8 mouse cellular contexts compared by ENCODE assay signal in the genomic region with DNA sequence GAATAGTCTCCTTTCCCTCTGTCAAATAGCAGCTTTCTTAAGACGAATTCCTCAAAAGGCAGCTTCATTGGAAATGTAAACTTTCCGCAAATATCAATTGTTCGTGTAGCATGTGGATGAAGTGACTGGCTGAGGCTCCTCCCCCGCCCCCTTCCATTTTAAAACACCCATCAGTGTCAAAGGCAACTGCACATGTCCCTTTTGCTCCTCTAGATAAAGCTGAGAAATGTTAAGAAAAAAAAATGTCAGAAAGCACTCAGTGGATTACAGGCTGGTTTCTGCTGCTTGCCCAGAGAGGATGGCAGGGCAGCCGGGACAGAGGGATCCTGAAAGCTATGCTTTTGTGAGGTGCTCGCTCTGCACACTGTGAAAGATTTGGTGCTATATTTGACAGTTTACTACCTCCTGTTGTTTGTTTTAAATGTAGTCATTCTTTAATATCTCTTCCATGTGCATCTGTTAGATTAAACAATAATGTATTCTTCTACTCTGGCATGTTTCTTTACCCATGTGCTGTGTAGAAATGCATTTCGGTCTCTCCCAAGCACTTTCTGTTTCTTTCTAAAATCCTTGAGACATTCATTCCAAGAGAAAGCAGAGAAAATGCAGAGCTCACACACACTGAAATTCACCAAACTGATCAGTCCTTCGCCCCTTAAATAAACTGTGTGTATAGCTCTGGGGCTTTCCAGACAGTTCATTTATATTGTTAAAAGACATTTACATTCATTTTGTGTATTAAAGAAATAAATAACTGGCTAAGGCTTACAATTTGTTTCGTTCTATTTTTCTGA.
DNase-seq lines count a peak whose midpoint lies in the region; ATAC-seq and TF ChIP-seq lines count a peak whose summit lies in the region.

No protein-coding gene starts in this region.

- TF ChIP-seq POLR2A in cerebellum, adult 2 months (IDR thresholded peaks at IDR 0.05; ENCODE audit: borderline replicate concordance, insufficient read depth, low read length), result 0 out of 2 replicates have a peak, but pooled peaks have one; percentile 13
- no peak for TF ChIP-seq POLR2A in lung, adult 2 months (IDR thresholded peaks at IDR 0.05; ENCODE audit: borderline replicate concordance, extremely low read depth, low read depth, low read length)
- TF ChIP-seq POLR2A in thymus, adult 2 months (IDR thresholded peaks at IDR 0.05; ENCODE audit: control insufficient read depth, extremely low read depth, insufficient read depth, low read length, poor library complexity), result no peak

- H3K4me2 ChIP-seq in lung, embryonic 16.5 days (ENCODE audit: low read depth, low read length), result peak overlapping the region; percentile 58
- peak overlapping the region; percentile 59 for H3K4me2 ChIP-seq in liver, embryonic 11.5 days

- H3K27me3 ChIP-seq in cerebellum, adult 2 months (ENCODE audit: control insufficient read depth, insufficient read depth, low read length), result no peaks in the 10 kb centered on the region
- no peaks in the 10 kb centered on the region for H3K27me3 ChIP-seq in lung, embryonic 16.5 days (ENCODE audit: control insufficient read depth, insufficient read depth, low read depth, low read length)
- H3K27me3 ChIP-seq in liver, embryonic 11.5 days (replicated peaks; ENCODE audit: control insufficient read depth, insufficient read depth, low read length), result no peaks in the 10 kb centered on the region
- no peaks in the 10 kb centered on the region for H3K27me3 ChIP-seq in thymus, adult 2 months (ENCODE audit: control insufficient read depth, insufficient read depth, low read length)

- 21% methylated on average over 9 of the region's 9 CpGs for WGBS in cerebellum, adult 2 months
- 20% methylated on average over 9 of the region's 9 CpGs for WGBS in lung, embryonic 16.5 days
- WGBS in lung, adult 2 months, result 42% methylated on average over 9 of the region's 9 CpGs
- WGBS in liver, embryonic 11.5 days, result 51% methylated on average over 9 of the region's 9 CpGs
- WGBS in thymus, adult 2 months, result 91% methylated on average over 9 of the region's 9 CpGs

- DNase-seq in cerebellum, adult 2 months, result peak; percentile 69 to 74
- DNase-seq in cerebellum, adult 11 months, result no peak
- DNase-seq in lung, adult 2 months, result no peak
- no peak for DNase-seq in liver, embryonic 11.5 days (ENCODE audit: low spot score)
- no peak for DNase-seq in thymus, adult 2 months
- no peak for DNase-seq in ovary, adult 18-20 months (ENCODE audit: low spot score)
- DNase-seq in urinary bladder, postnatal 10 days (ENCODE audit: low spot score), result no peak

- 0 out of 2 replicates have a peak overlapping the region, but pooled peaks have one; percentile 42 for H3K9ac ChIP-seq in lung, embryonic 16.5 days (ENCODE audit: low read length)
- H3K9ac ChIP-seq in liver, embryonic 11.5 days (ENCODE audit: low read depth, low read length), result no peak overlapping the region

- peak; percentile 10; the same call in 1 of the 2 replicates for ATAC-seq in lung, embryonic 16.5 days (ENCODE audit: low read depth)
- 0 out of 2 replicates have a peak, but pooled peaks have one; percentile 27 for ATAC-seq in liver, embryonic 11.5 days (replicated peaks; ENCODE audit: low FRiP score)

- no peaks in the 10 kb centered on the region for H3K9me3 ChIP-seq in lung, embryonic 16.5 days (ENCODE audit: control insufficient read depth, low read length)
- no peaks in the 10 kb centered on the region for H3K9me3 ChIP-seq in liver, embryonic 11.5 days (ENCODE audit: control insufficient read depth, low read length)

- H3K4me1 ChIP-seq in cerebellum, adult 2 months (ENCODE audit: control insufficient read depth, insufficient read depth, low read length), result no peaks in the 10 kb centered on the region; the same call in none of the 2 replicates
- H3K4me1 ChIP-seq in lung, embryonic 16.5 days (replicated peaks; ENCODE audit: control insufficient read depth, insufficient read depth, low read length), result peaks cover 18% of the 10 kb centered on the region
- H3K4me1 ChIP-seq in lung, adult 2 months (ENCODE audit: control insufficient read depth, insufficient read depth, low read length), result no peaks in the 10 kb centered on the region; the same call in 1 of the 2 replicates
- peaks cover 25% of the 10 kb centered on the region for H3K4me1 ChIP-seq in liver, embryonic 11.5 days (replicated peaks; ENCODE audit: control insufficient read depth, insufficient read depth, low read length)
- no peaks in the 10 kb centered on the region for H3K4me1 ChIP-seq in thymus, adult 2 months (replicated peaks; ENCODE audit: control insufficient read depth, insufficient read depth, low read length)

- no peaks in the 10 kb centered on the region for H3K36me3 ChIP-seq in lung, embryonic 16.5 days (ENCODE audit: control insufficient read depth, insufficient read depth, low read length)
- H3K36me3 ChIP-seq in liver, embryonic 11.5 days (ENCODE audit: control insufficient read depth, insufficient read depth, low read length), result no peaks in the 10 kb centered on the region
- H3K36me3 ChIP-seq in thymus, adult 2 months (ENCODE audit: control insufficient read depth, insufficient read depth, low read length), result no peaks in the 10 kb centered on the region

- no peak for TF ChIP-seq CTCF in cerebellum, adult 2 months (IDR thresholded peaks at IDR 0.05; ENCODE audit: borderline replicate concordance, insufficient read depth, low read depth, low read length)
- no peak for TF ChIP-seq CTCF in lung, adult 2 months (IDR thresholded peaks at IDR 0.05; ENCODE audit: insufficient read depth, low read length)
- no peak for TF ChIP-seq CTCF in thymus, adult 2 months (IDR thresholded peaks at IDR 0.05; ENCODE audit: borderline replicate concordance, control insufficient read depth, extremely low read depth, insufficient read depth, low read length, poor library complexity)

- peak overlapping the region; percentile 58 for H3K4me3 ChIP-seq in cerebellum, adult 2 months (replicated peaks; ENCODE audit: insufficient read depth, low read depth, low read length)
- peak overlapping the region; percentile 24 for H3K4me3 ChIP-seq in lung, embryonic 16.5 days (ENCODE audit: low read length)
- H3K4me3 ChIP-seq in lung, adult 2 months (replicated peaks; ENCODE audit: extremely low read depth, low read depth, low read length), result no peak overlapping the region
- no peak overlapping the region for H3K4me3 ChIP-seq in liver, embryonic 11.5 days (ENCODE audit: low read depth, low read length)
- no peak overlapping the region for H3K4me3 ChIP-seq in thymus, adult 2 months (ENCODE audit: control insufficient read depth, insufficient read depth, low read length)

- peak overlapping the region; percentile 100 for H3K27ac ChIP-seq in cerebellum, adult 2 months (ENCODE audit: insufficient read depth, low read length)
- peak overlapping the region; percentile 69 for H3K27ac ChIP-seq in lung, embryonic 16.5 days (ENCODE audit: low read length)
- H3K27ac ChIP-seq in liver, embryonic 11.5 days (ENCODE audit: low read depth, low read length), result 0 out of 2 replicates have a peak overlapping the region, but pooled peaks have one; percentile 5
- no peak overlapping the region for H3K27ac ChIP-seq in thymus, adult 2 months (ENCODE audit: control insufficient read depth, insufficient read depth, low read length)

Comparison
In these comparisons a context has a peak if more than half of its experiments do, and no peak if none do; other contexts are left out.
1. DNase-seq: peak in cerebellum, adult 2 months (2 of 2); none in cerebellum, adult 11 months (single experiment), lung, adult 2 months (single experiment), liver, embryonic 11.5 days (single experiment), thymus, adult 2 months (single experiment), ovary, adult 18-20 months (single experiment) and urinary bladder, postnatal 10 days (single experiment).
2. H3K4me3 ChIP-seq: peak in cerebellum, adult 2 months (single experiment) and lung, embryonic 16.5 days (single experiment); none in lung, adult 2 months (single experiment), liver, embryonic 11.5 days (single experiment) and thymus, adult 2 months (single experiment).